Mouse (Mus musculus) liver, embryonic 16.5 days (tissue): ENCODE results near the gene Emc10. TPM values are rescaled to one million over a fixed set of nuclear protein-coding genes. Genes with fewer than 3 reads are reported as not detected.
A peak's percentile ranks its signal among the peaks of the same experiment; 100 is the strongest.

Source experiments
- ATAC-seq: fragments of 200-750 bp; cut with Nextera tagmentation; 2 replicates; pipeline ENCODE4 v1.8.0; 2017; ENCODE audit warnings: low read depth, mild to moderate bottlenecking, moderate number of reproducible peaks, moderate library complexity
- H3K27ac ChIP-seq: fragments of 300-500 bp; sonication (generic); 2 replicates; pipeline ENCODE4 v1.5.1; 2014; ENCODE audit warnings: mild to moderate bottlenecking, low read length
- H3K27me3 ChIP-seq: fragments of 300-500 bp; sonication (generic); 2 replicates; pipeline ENCODE4 v1.6.1; 2014; ENCODE audit warnings: low read depth, low read length, mixed read lengths; ENCODE audit not compliant: control insufficient read depth, insufficient read depth
- H3K36me3 ChIP-seq: fragments of 300-500 bp; sonication (generic); 2 replicates; pipeline ENCODE4 v1.6.1; 2014; ENCODE audit warnings: mild to moderate bottlenecking; ENCODE audit not compliant: control insufficient read depth, insufficient read depth
- H3K4me1 ChIP-seq: fragments of 300-500 bp; sonication (generic); 2 replicates; pipeline ENCODE4 v1.6.1; 2014; ENCODE audit warnings: low read depth, low read length, mixed read lengths; ENCODE audit not compliant: control insufficient read depth
- H3K4me2 ChIP-seq: fragments of 300-500 bp; sonication (generic); 2 replicates; pipeline ENCODE4 v1.6.1; 2014; ENCODE audit warnings: low read depth, low read length, mixed read lengths
- H3K4me3 ChIP-seq: fragments of 300-500 bp; sonication (generic); 2 replicates; pipeline ENCODE4 v1.5.1; 2014; ENCODE audit warnings: low read depth, mild to moderate bottlenecking, low read length
- H3K9ac ChIP-seq: fragments of 300-500 bp; sonication (generic); 2 replicates; pipeline ENCODE4 v1.6.1; 2014; ENCODE audit warnings: low read depth, low read length
- H3K9me3 ChIP-seq: fragments of 300-500 bp; sonication (generic); replicated peaks from 2 replicates; pipeline ENCODE4 v1.6.1; 2016; ENCODE audit warnings: low read length; ENCODE audit not compliant: control insufficient read depth
- WGBS: fragments of 180-500 bp; shearing (Covaris S2); extraction: QIAGEN DNeasy Blood & Tissue Kit; methylation state at CpG from one replicate; pipeline ENCODE4 v1.1.7; 2014; ENCODE audit not compliant: insufficient replicate concordance; 5-methylcytosine and 5-hydroxymethylcytosine counted together
- polyA plus RNA-seq: library from polyadenylated mRNA; unstranded; fragments of >200 nt; fragmentation: Nextera tagmentation; extraction: Ambion mirVana; gene quantifications from 2 replicates; pipeline ENCODE4 v1.2.1, GENCODE M21; 2015

Emc10 gene
- polyA plus RNA-seq, 1 experiment from 2014 or later = 40.6 TPM

DNA sequence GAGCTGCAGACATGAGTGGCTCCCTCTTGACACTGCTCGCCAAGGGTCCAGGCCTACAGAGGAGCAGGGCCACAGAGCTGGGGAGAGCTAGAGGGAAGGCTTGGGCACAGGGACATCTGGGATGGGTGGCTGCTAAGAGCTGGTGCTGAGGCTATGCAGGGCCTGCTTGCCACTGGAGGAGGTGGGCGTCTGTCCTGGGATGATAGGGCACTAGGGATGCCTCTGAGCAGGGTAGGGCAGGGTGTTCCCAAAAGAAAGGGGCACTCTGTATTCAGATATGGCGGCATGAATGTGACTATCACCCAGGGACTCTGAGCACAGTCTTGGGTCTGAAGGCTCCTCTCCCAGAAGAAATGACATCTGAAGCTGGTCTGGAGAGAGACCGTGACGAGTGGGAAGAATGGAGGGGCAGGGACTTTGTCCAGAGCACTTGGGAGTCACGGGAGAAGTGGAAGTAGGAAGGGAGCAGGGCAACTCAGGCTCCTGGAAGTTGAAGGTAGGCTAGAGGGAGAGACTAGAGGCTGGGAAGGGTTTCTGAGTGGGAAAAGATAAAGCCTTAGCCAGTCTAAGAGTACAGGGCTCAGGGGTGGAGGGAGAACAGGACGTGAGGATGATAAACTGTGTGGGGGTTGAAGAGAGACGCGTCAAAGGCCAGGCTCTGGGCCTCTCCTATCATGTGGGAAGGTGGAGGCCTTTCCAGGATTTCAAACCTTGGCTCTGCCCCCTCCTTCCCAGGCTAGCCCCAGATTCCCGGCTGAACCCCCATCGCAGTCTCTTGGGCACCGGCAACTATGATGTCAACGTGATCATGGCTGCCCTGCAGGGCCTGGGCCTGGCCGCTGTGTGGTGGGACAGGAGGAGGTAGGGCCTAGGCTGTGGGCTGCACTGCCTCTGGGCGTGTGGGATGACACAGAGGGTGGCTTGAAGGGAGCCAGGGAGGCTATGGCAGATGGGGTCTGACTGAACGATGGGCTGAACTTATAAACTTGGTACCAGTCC, 26.4 kb downstream of the Emc10 start:
- H3K4me3 ChIP-seq = peak overlapping the region; percentile 97
- peaks cover 8% of the 10 kb centered on the region for H3K27me3 ChIP-seq
- H3K27ac ChIP-seq = peak overlapping the region; percentile 90
- H3K36me3 ChIP-seq = peaks cover 8% of the 10 kb centered on the region
- peaks cover 72% of the 10 kb centered on the region for H3K4me1 ChIP-seq
- H3K9me3 ChIP-seq = no peaks in the 10 kb centered on the region
- WGBS = 55% methylated on average over 16 of the region's 16 CpGs
- peak; percentile 51 for ATAC-seq
- peak overlapping the region; percentile 70 for H3K4me2 ChIP-seq
- peak overlapping the region; percentile 96 for H3K9ac ChIP-seq

DNA sequence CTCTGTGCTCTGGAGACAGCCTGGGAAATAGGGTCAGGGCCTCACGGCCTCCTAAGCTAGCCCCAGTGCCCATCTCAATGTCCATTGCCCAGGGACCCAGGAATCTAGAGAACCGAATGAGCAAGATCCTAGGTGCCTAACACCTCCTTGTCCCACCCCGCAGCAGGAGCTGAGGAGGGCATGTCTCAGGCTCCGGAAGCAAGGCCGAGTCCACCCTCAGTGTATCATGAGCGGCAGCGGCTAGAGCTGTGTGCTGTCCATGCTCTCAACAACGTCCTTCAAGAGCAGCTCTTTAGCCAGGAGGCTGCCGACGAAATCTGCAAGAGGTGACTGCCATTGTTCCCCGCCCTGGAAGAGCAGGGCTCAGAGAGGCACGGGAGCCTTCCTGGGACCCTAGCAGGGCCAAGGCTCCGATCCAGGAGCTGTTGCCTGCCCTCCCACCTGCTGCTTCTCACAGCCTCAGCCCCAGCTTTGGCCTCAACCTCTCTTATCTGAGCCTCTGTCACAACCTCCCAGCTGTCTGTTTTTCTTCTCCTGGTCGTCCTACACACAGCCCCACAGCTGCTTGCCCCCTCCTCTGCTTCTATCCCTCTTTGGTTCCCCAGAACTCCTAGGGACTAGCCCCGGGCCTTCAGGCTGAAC, 27.6 kb downstream of the Emc10 start:
- H3K4me2 ChIP-seq = peak overlapping the region; percentile 70
- 49% methylated on average over 15 of the region's 15 CpGs for WGBS
- H3K4me3 ChIP-seq = peak overlapping the region; percentile 97
- H3K9me3 ChIP-seq = no peaks in the 10 kb centered on the region
- 0 out of 2 replicates have a peak, but pooled peaks have one; percentile 10 for ATAC-seq
- H3K36me3 ChIP-seq = peaks cover 8% of the 10 kb centered on the region
- H3K27me3 ChIP-seq = peaks cover 9% of the 10 kb centered on the region
- H3K4me1 ChIP-seq = peaks cover 84% of the 10 kb centered on the region
- peak overlapping the region; percentile 96 for H3K9ac ChIP-seq
- peak overlapping the region; percentile 90 for H3K27ac ChIP-seq

DNA sequence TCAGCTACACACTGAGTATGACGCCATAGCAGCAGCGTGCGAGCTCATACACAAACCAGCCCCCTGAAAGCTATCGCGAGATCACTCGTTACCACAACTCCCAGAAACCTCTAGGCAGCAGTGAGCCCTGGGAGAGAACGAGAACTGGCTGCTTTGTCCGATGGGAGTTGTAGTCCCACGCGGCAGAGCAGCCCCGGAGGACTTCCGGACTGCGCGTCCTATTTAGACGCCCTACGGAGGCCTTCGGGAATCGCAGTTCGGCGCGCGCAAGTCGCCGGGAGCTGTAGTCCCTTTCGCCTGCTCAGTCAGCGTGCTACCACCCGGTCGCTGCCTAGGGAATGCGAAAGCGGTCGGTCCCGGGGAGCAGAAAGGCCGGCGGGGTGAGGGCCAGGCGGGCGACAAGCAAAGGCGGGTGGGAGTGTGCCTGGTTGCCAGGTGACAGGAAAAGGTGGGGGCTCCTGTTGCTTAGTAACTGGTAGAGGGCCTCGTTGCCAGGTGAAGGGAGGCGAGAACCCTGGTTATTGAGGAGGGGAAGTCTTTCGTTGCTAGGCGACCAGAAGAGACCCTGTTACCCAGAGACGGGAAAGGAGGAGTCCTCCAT, 28.4 kb downstream of the Emc10 start, which contains the start of gene Josd2:
Gene Josd2 (plus strand): TSS at position 170 of the 601 bp plus-strand sequence.
- Histone ChIP-seq H3K27me3 (peaks cover 17% of the 10 kb centered on the region), H3K4me2 (peak within 1 kb of the TSS; percentile 70), H3K4me3 (peak within 1 kb of the TSS; percentile 97), H3K4me1 (peaks cover 79% of the 10 kb centered on the region), H3K27ac (peak within 1 kb of the TSS; percentile 90), H3K36me3 (peaks cover 8% of the 10 kb centered on the region), H3K9ac (peak within 1 kb of the TSS; percentile 96), H3K9me3 (no peaks in the 10 kb centered on the region)
- WGBS = under 1% methylated on average over 42 of the region's 42 CpGs
- ATAC-seq = peak; percentile 89

DNA sequence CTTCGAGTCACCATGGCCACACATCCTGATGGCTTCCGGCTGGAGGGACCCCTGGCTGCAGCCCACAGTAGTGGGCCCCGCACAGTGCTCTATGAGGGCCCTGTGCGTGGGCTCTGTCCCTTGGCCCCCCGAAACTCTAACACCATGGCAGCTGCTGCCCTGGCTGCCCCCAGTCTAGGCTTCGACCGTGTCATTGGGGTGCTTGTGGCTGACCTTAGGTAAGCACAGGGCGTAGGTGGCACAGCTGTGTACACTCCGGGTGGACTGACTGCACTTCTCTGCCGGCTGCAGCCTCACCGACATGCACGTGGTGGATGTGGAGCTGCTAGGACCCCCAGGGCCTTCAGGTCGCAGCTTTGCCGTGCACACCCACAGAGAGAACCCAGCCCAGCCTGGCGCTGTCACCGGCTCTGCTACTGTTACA, 29.4 kb downstream of the Emc10 start:
- Histone ChIP-seq H3K4me2 (peak overlapping the region; percentile 43; the same call in 1 of the 2 replicates), H3K4me1 (peaks cover 69% of the 10 kb centered on the region), H3K9me3 (no peaks in the 10 kb centered on the region), H3K27me3 (peaks cover 27% of the 10 kb centered on the region), H3K9ac (peak overlapping the region; percentile 33; the same call in 1 of the 2 replicates), H3K27ac (peak overlapping the region; percentile 78; the same call in 1 of the 2 replicates), H3K36me3 (peaks cover 8% of the 10 kb centered on the region), H3K4me3 (peak overlapping the region; percentile 97; the same call in 1 of the 2 replicates)
- no peak for ATAC-seq
- 73% methylated on average over 16 of the region's 16 CpGs for WGBS

DNA sequence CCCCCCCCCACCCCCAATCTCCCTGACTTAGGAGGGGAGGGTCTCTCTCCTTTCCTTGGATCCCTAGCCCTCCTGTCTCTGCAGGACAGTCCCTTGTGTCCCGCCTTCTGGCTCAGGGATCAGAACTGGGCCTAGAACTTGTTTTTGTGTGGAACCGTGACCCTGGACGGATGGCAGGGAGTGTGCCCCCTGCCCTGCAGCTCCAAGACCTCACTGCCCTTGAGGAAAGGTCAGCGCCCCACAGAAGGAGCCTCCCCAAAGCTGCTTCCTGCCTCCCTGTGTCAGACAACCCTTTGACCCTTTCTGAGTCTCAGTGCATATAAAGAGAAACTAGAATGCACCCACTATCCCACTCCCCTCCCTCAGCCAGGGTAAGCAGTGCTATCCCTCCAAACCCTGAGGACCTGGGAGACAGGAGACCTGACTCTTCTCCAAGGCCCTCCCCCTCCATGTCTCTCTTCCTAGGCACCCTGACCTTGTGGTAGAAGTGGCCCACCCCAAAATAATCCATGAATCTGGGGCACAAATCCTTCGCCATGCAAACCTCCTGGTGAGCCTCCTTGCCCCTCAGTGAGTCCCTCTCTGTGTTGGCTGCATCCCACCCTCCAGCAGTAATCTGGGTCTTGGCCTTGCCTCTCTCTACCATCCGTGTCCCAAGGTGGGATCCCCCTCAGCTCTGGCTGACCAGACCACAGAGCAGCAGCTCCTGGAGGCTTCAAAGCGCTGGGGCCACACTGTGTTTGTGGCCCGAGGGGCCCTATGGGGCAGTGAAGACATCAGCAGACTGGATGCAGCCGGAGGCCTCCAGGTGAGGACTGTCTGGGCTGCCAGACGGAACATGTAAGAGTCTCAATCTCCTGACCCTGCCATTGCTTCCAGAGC, 30.1 kb downstream of the Emc10 start:
- Histone ChIP-seq H3K36me3 (peaks cover 5% of the 10 kb centered on the region), H3K4me3 (peak overlapping the region; percentile 6; the same call in 1 of the 2 replicates), H3K9me3 (no peaks in the 10 kb centered on the region), H3K27ac (no peak overlapping the region), H3K9ac (peak overlapping the region; percentile 16; the same call in 1 of the 2 replicates), H3K4me1 (peaks cover 64% of the 10 kb centered on the region), H3K4me2 (peak overlapping the region; percentile 39), H3K27me3 (peaks cover 34% of the 10 kb centered on the region)
- WGBS = 77% methylated on average over 10 of the region's 10 CpGs
- ATAC-seq = no peak

DNA sequence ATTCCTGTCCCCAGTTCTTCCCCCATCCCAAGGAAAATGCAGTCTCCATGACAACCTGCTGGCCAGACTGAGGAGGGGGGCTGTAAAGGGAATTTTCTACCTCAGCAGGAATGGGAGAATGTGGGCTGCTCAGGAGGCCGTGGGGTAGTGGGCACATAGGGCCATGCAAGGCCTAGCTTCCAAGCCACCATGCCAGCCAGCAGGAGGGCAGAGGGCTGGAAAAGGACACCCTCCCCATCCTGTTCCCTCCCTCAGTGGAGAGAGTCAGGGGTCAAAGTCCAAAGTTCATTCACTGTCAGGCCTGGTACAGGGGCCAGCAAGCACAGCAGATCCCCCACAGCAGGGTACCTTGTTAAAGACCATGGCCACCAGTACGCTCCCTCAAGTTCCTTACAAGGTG, 31.2 kb downstream of the Emc10 start, which contains the start of gene Aspdh:
Gene Aspdh (plus strand): TSS at position 281 of the 400 bp plus-strand sequence.
- no peaks in the 10 kb centered on the region for H3K9me3 ChIP-seq
- H3K27me3 ChIP-seq = peaks cover 45% of the 10 kb centered on the region
- peaks cover 2% of the 10 kb centered on the region; the same call in 1 of the 2 replicates for H3K36me3 ChIP-seq
- H3K27ac ChIP-seq = no peak within 1 kb of the TSS
- WGBS = 59% methylated on average over 2 of the region's 2 CpGs
- peak within 1 kb of the TSS; percentile 39 for H3K4me2 ChIP-seq
- ATAC-seq = no peak
- peak within 1 kb of the TSS; percentile 33 for H3K4me3 ChIP-seq
- peak within 1 kb of the TSS; percentile 33 for H3K9ac ChIP-seq
- H3K4me1 ChIP-seq = peaks cover 53% of the 10 kb centered on the region

DNA sequence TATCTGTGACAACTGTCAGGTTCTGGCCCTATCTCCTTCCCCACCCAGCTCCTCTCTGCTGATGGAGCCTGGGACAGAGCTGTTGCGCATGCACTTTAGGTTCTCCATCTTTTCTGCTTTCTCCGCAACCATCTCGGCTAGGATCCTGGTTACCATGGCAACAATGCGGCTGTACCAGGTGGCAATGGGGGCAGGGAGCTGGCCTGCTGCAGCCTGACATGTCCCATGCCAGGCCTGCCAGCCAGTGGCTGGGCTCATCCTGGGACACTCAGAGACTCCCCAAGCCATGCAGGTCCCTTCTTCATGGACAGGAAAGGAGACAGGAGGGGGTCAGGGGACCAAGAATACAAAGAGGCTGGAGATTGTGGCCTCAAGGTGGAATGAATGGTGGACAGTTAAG, 31.8 kb downstream of the Emc10 start:
- H3K4me3 ChIP-seq = no peak overlapping the region
- H3K36me3 ChIP-seq = peaks cover 2% of the 10 kb centered on the region; the same call in 1 of the 2 replicates
- H3K9me3 ChIP-seq = no peaks in the 10 kb centered on the region
- H3K27me3 ChIP-seq = peaks cover 51% of the 10 kb centered on the region
- H3K27ac ChIP-seq = no peak overlapping the region
- H3K9ac ChIP-seq = no peak overlapping the region
- no peak for ATAC-seq
- peaks cover 47% of the 10 kb centered on the region for H3K4me1 ChIP-seq
- no peak overlapping the region for H3K4me2 ChIP-seq
- WGBS = 23% methylated on average over 4 of the region's 4 CpGs
